Mouse (Mus musculus): ENCODE measurements at regions not wholly inside any gene's neighbourhood (a gene's known extent, or its start where the extent isn't known, plus 50 kb on each side); places are given as distances from the start of the nearest gene placed in this dataset.

GRCm38 (mm10) chr19:14035371-14035770 lies 122.0 kb downstream of the Olfr1505 start:
- no peaks in the 10 kb centered on the region for H3K36me3 ChIP-seq (ENCODE audit: poor library complexity, severe bottlenecking)
- no peaks in the 10 kb centered on the region for H3K9me3 ChIP-seq (replicated peaks)
- WGBS = 34% methylated on average over 1 of the region's 1 CpGs
- peaks cover 19% of the 10 kb centered on the region for H3K4me1 ChIP-seq
- H3K4me3 ChIP-seq = no peak overlapping the region
- no peak overlapping the region for H3K9ac ChIP-seq
- no peak for ATAC-seq
- no peak overlapping the region for H3K4me2 ChIP-seq
- no peak overlapping the region for H3K27ac ChIP-seq
- H3K27me3 ChIP-seq = no peaks in the 10 kb centered on the region

- Histone ChIP-seq H3K4me1 (peaks cover 19% of the 10 kb centered on the region), H3K27ac (no peak overlapping the region), H3K4me2 (no peak overlapping the region), H3K27me3 (no peaks in the 10 kb centered on the region), H3K9ac (no peak overlapping the region), H3K9me3 (replicated peaks) (no peaks in the 10 kb centered on the region), H3K36me3 (ENCODE audit: poor library complexity, severe bottlenecking) (no peaks in the 10 kb centered on the region), H3K4me3 (no peak overlapping the region)
- ATAC-seq = 0 out of 2 replicates have a peak, but pooled peaks have one; percentile 53
- WGBS = 34% methylated on average over 1 of the region's 1 CpGs
Measured at GRCm38 (mm10) chr19:14035785-14036184, 122.5 kb downstream of the Olfr1505 start.

GRCm38 (mm10) chr19:14036750-14037149 lies 123.4 kb downstream of the Olfr1505 start:
- Histone ChIP-seq H3K9ac (no peak overlapping the region), H3K4me2 (no peak overlapping the region), H3K4me3 (no peak overlapping the region), H3K27me3 (no peaks in the 10 kb centered on the region), H3K36me3 (ENCODE audit: poor library complexity, severe bottlenecking) (no peaks in the 10 kb centered on the region), H3K9me3 (replicated peaks) (no peaks in the 10 kb centered on the region), H3K4me1 (peaks cover 19% of the 10 kb centered on the region), H3K27ac (no peak overlapping the region)
- ATAC-seq = no peak
- 13% methylated on average over 1 of the region's 1 CpGs for WGBS

- ATAC-seq = no peak
- H3K36me3 ChIP-seq (ENCODE audit: poor library complexity, severe bottlenecking) = no peaks in the 10 kb centered on the region
- no peak overlapping the region for H3K9ac ChIP-seq
- 29% methylated on average over 5 of the region's 5 CpGs for WGBS
- no peaks in the 10 kb centered on the region for H3K9me3 ChIP-seq (replicated peaks)
- no peaks in the 10 kb centered on the region for H3K27me3 ChIP-seq
- no peaks in the 10 kb centered on the region for H3K4me1 ChIP-seq
- H3K4me3 ChIP-seq = no peak overlapping the region
- H3K27ac ChIP-seq = no peak overlapping the region
- no peak overlapping the region for H3K4me2 ChIP-seq
Measured at GRCm38 (mm10) chr19:14042753-14043152, 129.4 kb downstream of the Olfr1505 start.

GRCm38 (mm10) chr19:14045456-14045855 lies 132.1 kb downstream of the Olfr1505 start:
- no peak overlapping the region for H3K4me2 ChIP-seq
- no peaks in the 10 kb centered on the region for H3K27me3 ChIP-seq
- no peak overlapping the region for H3K4me3 ChIP-seq
- 54% methylated on average over 2 of the region's 2 CpGs for WGBS
- no peaks in the 10 kb centered on the region for H3K36me3 ChIP-seq (ENCODE audit: poor library complexity, severe bottlenecking)
- no peaks in the 10 kb centered on the region for H3K9me3 ChIP-seq (replicated peaks)
- no peak overlapping the region for H3K9ac ChIP-seq
- no peak for ATAC-seq
- no peak overlapping the region for H3K27ac ChIP-seq
- H3K4me1 ChIP-seq = no peaks in the 10 kb centered on the region

- ATAC-seq = no peak
- 87% methylated on average over 4 of the region's 4 CpGs for WGBS
Measured at GRCm38 (mm10) chr19:14052052-14052451, 138.7 kb downstream of the Olfr1505 start.

GRCm38 (mm10) chr19:14080538-14080937 lies 167.2 kb downstream of the Olfr1505 start:
- Histone ChIP-seq H3K4me3 (no peak overlapping the region), H3K36me3 (ENCODE audit: poor library complexity, severe bottlenecking) (no peaks in the 10 kb centered on the region), H3K27ac (no peak overlapping the region), H3K4me2 (no peak overlapping the region), H3K9ac (no peak overlapping the region), H3K27me3 (no peaks in the 10 kb centered on the region), H3K9me3 (replicated peaks) (0 out of 2 replicates have a peak, but pooled peaks cover 3% of the 10 kb centered on the region), H3K4me1 (no peaks in the 10 kb centered on the region)
- no peak for ATAC-seq
- WGBS = 23% methylated on average over 2 of the region's 2 CpGs

More at GRCm38 (mm10) chr19:14052052-14052451, 138.7 kb downstream of the Olfr1505 start:
- Histone ChIP-seq H3K4me2 (no peak overlapping the region), H3K4me3 (no peak overlapping the region), H3K9ac (no peak overlapping the region), H3K27me3 (no peaks in the 10 kb centered on the region), H3K9me3 (replicated peaks) (no peaks in the 10 kb centered on the region), H3K27ac (no peak overlapping the region), H3K36me3 (ENCODE audit: poor library complexity, severe bottlenecking) (no peaks in the 10 kb centered on the region), H3K4me1 (no peaks in the 10 kb centered on the region)

GRCm38 (mm10) chr19:14084726-14085125 lies 171.4 kb downstream of the Olfr1505 start:
- H3K27ac ChIP-seq = no peak overlapping the region
- H3K9me3 ChIP-seq (replicated peaks) = 0 out of 2 replicates have a peak, but pooled peaks cover 3% of the 10 kb centered on the region
- H3K36me3 ChIP-seq (ENCODE audit: poor library complexity, severe bottlenecking) = no peaks in the 10 kb centered on the region
- H3K27me3 ChIP-seq = no peaks in the 10 kb centered on the region
- ATAC-seq = no peak
- H3K4me1 ChIP-seq = no peaks in the 10 kb centered on the region
- H3K9ac ChIP-seq = no peak overlapping the region
- no peak overlapping the region for H3K4me3 ChIP-seq
- WGBS = 85% methylated on average over 3 of the region's 3 CpGs
- no peak overlapping the region for H3K4me2 ChIP-seq

GRCm38 (mm10) chr19:14090106-14090505 lies 176.8 kb downstream of the Olfr1505 start:
- no peak overlapping the region for H3K27ac ChIP-seq
- no peak overlapping the region for H3K4me2 ChIP-seq
- WGBS = 93% methylated on average over 3 of the region's 3 CpGs
- H3K9ac ChIP-seq = no peak overlapping the region
- ATAC-seq = no peak
- H3K4me1 ChIP-seq = no peaks in the 10 kb centered on the region
- no peaks in the 10 kb centered on the region for H3K9me3 ChIP-seq (replicated peaks)
- H3K36me3 ChIP-seq (ENCODE audit: poor library complexity, severe bottlenecking) = no peaks in the 10 kb centered on the region
- H3K4me3 ChIP-seq = no peak overlapping the region
- H3K27me3 ChIP-seq = no peaks in the 10 kb centered on the region

GRCm38 (mm10) chr19:14094191-14094590 lies 180.9 kb downstream of the Olfr1505 start:
- WGBS = 63% methylated on average over 2 of the region's 2 CpGs
- Histone ChIP-seq H3K9ac (no peak overlapping the region), H3K36me3 (ENCODE audit: poor library complexity, severe bottlenecking) (no peaks in the 10 kb centered on the region), H3K27ac (no peak overlapping the region), H3K4me2 (no peak overlapping the region), H3K4me3 (no peak overlapping the region), H3K4me1 (no peaks in the 10 kb centered on the region), H3K9me3 (replicated peaks) (no peaks in the 10 kb centered on the region), H3K27me3 (no peaks in the 10 kb centered on the region)
- no peak for ATAC-seq

- no peak for ATAC-seq
Measured at GRCm38 (mm10) chr19:14096187-14096586, 182.9 kb downstream of the Olfr1505 start.

GRCm38 (mm10) chr19:14109091-14109490 lies 195.8 kb downstream of the Olfr1505 start:
- H3K4me1 ChIP-seq = no peaks in the 10 kb centered on the region
- H3K36me3 ChIP-seq (ENCODE audit: poor library complexity, severe bottlenecking) = no peaks in the 10 kb centered on the region
- no peak overlapping the region for H3K9ac ChIP-seq
- H3K9me3 ChIP-seq (replicated peaks) = no peaks in the 10 kb centered on the region
- WGBS = 79% methylated on average over 4 of the region's 4 CpGs
- H3K27me3 ChIP-seq = no peaks in the 10 kb centered on the region
- no peak for ATAC-seq
- no peak overlapping the region for H3K4me2 ChIP-seq
- H3K4me3 ChIP-seq = no peak overlapping the region
- no peak overlapping the region for H3K27ac ChIP-seq

More at GRCm38 (mm10) chr19:14096187-14096586, 182.9 kb downstream of the Olfr1505 start:
- no peak overlapping the region for H3K27ac ChIP-seq
- no peaks in the 10 kb centered on the region for H3K4me1 ChIP-seq
- H3K4me2 ChIP-seq = no peak overlapping the region
- no peak overlapping the region for H3K4me3 ChIP-seq
- H3K9me3 ChIP-seq (replicated peaks) = no peaks in the 10 kb centered on the region
- no peaks in the 10 kb centered on the region for H3K27me3 ChIP-seq
- no peak overlapping the region for H3K9ac ChIP-seq
- H3K36me3 ChIP-seq (ENCODE audit: poor library complexity, severe bottlenecking) = no peaks in the 10 kb centered on the region
- WGBS = 74% methylated on average over 5 of the region's 5 CpGs

GRCm38 (mm10) chr19:14123348-14124113 lies 210.2 kb downstream of the Olfr1505 start:
- ATAC-seq = peak; percentile 58
- Histone ChIP-seq H3K36me3 (ENCODE audit: poor library complexity, severe bottlenecking) (no peaks in the 10 kb centered on the region), H3K9ac (no peak overlapping the region), H3K27me3 (peaks cover 14% of the 10 kb centered on the region; the same call in 1 of the 2 replicates), H3K9me3 (replicated peaks) (no peaks in the 10 kb centered on the region), H3K4me3 (no peak overlapping the region), H3K4me2 (peak overlapping the region; percentile 41), H3K4me1 (peaks cover 19% of the 10 kb centered on the region), H3K27ac (no peak overlapping the region)
- 7% methylated on average over 8 of the region's 8 CpGs for WGBS
